Mouse (Mus musculus) right cerebral cortex, postnatal 25 days (tissue): ENCODE results near the gene Stim2.
A peak's percentile ranks its signal among the peaks of the same experiment; 100 is the strongest.

ENCODE experiments used
- DNase-seq: peaks from one replicate; pipeline ENCODE4 v3.0.0; 2022

The Stim2 gene

DNA sequence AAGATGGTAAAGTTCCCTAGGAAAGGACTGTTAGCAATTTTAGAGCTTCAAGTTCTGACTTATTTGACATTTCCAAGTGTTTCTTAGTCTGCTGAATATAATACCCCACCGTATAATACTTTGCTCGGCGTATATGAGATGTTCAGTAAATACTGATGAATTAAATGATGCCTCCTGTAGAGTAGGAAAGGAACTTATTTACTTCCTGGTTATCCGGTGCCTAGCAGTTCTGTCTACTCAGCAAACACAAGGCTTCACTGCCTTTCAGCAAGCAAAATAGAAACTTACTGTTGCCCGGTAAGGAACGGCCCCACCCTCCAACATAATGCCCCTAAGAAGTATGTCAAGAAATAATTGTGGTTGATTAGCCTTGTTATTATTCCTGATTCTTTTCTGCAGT, 1.5 kb upstream of the Stim2 start:
- no peak for DNase-seq

DNA sequence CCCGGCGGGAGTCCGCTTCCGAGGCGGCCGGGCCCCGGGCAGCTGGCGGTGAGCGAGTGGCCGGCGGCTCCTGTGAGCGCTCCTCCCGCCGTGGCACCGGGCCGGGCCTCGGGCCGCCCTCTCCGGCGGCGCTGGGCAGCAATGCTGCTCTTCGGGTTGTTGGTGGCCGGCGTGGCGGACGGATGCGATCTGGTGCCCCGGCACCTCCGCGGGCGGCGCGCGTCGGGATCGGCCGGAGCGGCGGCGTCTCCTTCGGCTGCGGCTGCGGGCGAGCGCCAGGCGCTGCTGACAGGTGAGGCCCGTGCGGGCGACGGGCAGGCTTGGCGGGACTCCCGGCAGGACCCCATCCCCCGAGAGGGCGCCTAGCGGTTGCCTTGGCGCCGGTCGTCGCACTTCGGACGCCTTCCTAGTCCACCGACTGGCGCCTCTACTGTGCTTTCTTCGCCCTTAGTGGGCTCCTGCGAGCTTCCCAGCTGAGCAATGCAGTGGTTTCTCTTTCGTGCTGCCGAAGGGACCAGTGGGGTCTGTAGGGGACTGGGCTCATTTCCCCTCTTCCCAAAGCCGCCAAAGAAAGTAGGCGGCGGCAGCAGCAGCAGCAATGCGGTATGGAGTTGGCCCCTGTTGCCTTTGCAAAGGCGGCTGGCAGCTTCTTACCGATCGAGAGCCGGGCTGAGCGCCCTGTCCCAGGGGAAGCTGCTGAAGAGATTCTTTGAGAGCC, 603 bp downstream of the Stim2 start:
- DNase-seq, result peak; percentile 73

DNA sequence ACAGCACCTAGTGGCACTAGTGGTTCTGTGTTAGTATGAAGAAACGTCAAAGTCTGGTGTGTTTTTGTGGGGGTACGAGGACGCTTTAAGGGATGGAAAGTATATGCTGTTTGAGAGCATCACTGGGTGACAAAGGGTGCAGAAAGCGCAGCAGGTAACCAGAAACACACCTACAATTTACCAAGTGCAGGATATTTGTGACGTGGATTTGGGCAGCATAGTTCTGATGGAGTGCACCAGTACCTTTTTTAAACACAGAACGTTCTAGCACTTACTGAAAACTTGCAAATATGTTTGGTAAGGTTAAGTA, 1.1 kb downstream of the Stim2 start:
- DNase-seq, result no peak

- no peak for DNase-seq
These were observed 1.5 kb downstream of the Stim2 start for GRCm38 (mm10) chr5:53999831-54000230.

- DNase-seq, result no peak
These were observed 2.7 kb downstream of the Stim2 start for GRCm38 (mm10) chr5:54001021-54001420.

DNA sequence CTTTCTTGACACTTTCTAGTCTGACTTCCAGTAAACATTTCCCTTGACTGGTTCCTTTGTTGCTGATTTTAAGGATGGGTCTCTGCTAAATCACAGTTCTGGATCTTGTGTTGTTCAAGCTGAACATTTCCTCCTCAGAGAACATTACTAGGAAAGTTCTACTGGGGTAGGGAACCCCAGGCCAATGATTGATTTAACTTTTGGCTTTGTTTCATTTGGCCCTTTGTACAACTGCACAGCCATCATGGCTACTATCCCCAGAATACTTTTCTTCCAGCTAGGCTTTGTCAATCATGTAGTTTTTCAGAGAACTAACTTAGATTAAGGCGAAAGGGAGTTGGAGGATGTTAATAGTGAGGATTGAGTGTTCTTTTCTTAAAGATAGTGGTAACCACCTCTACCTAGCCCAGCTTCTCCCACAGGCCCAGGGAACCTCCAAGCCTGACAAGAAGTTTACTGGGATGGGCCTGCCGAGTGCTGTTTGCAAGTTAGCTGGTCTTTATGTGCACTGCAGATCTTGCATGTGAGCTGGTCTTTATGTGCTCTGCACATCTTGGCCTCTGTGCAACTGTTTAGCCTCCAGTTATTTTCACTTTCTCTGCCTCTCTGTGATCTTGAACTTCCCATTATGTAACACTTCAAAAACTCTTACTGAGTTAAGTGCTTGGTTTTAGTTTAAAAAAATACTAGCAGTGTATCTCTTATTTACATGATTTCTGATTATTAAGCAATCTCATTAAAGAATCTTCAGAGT, 7.0 kb downstream of the Stim2 start:
- DNase-seq, result no peak

GRCm38 (mm10) chr5:54005865-54006225, 7.5 kb downstream of the Stim2 start:
- DNase-seq, result no peak

DNA sequence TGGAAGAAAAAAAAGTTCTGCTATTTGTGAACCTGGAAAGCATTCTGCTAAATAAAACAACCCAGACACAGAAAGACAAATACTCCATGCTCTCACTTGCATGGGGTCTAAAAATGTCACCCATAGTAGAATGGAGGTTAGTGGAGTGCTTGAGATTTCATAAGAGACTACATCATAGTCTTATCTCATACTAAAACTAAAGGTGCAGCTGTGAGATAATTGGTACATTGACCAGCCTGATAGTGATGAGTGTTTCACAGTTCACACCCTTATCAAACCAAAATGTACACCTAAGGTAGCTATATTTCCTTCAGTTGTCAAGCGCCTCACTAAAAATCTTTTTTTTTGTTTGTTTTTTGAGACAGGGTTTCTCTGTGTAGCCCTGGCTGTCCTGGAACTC, 8.5 kb downstream of the Stim2 start:
- no peak for DNase-seq

GRCm38 (mm10) chr5:54007617-54008016, 9.3 kb downstream of the Stim2 start:
- no peak for DNase-seq

- DNase-seq, result no peak
These were observed 15.0 kb downstream of the Stim2 start for GRCm38 (mm10) chr5:54013271-54013670.

DNA sequence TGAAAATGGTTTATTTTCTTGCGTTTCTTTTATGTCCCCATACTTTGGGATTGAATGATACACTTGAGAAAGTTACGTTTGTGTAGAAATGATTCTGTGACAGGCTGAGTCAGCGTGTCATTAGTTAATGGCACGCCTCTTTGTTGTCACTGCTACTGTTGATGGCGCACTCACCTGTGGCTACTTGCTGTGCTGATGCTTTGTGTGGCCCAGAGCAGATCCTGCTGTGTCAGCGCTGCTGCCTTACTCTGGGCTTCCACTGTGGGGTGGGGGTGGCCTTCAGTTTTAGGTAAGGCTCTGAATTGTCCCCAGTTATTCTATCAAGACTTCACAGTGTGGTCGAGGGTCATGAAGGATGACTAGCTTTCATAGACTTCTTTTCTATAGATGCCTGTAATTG, 18.8 kb downstream of the Stim2 start:
- no peak for DNase-seq

DNA sequence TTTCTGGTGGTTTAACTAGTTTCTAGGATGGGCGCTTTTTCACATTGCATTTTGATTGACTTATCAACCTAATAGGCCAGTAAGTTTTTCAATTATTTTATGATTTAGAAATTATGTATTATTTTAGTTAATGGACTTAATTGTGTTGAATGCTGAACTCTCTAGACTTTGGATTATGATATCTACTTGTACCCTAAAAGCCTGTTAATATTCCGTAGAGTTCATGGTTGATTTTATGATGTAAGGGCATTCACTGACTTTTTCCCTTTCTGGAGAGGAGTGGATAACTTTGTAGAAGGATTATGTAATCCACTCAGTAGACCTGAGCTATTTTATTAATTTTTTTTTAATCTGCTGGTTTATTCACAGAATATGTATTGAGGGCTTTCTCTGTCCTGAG, 20.6 kb downstream of the Stim2 start:
- no peak for DNase-seq

DNA sequence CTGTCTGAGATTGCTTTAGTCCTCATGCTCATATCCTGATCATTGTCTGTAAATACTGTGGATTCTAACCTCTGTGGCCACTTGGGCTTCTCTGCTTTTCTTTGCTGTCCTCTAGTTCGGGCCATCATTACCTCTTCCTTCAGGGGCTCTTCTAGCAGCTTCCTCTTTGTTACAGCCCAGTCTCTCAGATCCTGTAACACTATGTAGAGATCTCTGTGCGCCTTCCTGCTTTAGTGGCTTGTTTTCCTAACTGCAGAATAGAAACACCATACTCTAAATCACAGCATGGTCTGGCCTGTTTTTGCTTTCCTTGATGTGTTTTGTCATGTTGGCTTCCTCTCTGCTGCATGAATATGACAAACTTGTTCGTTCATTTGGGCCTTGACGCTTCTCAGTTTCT, 21.2 kb downstream of the Stim2 start:
- DNase-seq, result no peak

- DNase-seq, result no peak
These were observed 26.3 kb downstream of the Stim2 start for GRCm38 (mm10) chr5:54024610-54025009.

DNA sequence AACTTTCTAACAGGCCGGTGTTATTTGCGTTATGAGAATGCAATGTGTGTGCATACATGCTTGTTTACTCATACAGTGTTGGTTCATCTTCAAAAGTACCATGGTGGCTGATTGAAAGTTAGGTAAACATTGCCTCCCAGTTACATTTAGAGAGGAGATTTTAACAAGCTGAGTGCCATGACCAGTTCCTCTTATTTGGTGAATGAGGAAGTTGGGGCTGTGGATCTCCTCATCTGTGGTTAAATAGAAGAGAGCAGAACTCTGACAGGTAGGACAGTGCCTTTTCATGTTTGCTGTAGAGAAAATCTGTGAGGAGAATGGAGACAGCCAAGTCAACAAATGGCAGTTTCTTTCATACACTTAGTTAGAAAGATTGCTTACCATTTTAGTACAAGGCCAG, 27.3 kb downstream of the Stim2 start:
- no peak for DNase-seq

- no peak for DNase-seq
These were observed 34.9 kb downstream of the Stim2 start for GRCm38 (mm10) chr5:54033217-54033616.

DNA sequence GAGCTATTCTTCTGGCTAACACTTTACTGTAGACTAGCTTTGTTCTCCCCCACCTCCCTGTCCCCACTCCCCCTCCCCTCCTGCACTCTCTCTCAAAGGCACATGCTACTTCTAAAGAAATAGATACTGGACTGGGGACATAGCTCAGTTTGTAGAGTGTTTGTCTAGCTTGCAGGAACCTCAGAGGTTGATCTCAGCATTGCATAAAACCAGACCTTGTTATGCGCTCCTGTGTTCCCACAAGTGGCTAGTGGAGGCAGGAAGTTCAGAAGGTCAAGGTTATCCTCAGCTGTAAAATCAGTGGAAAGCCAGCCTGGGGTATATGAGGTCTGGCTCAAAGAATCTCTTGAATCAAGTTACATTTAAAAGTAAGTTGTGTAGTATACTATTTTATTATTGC, 36.4 kb downstream of the Stim2 start:
- no peak for DNase-seq

DNA sequence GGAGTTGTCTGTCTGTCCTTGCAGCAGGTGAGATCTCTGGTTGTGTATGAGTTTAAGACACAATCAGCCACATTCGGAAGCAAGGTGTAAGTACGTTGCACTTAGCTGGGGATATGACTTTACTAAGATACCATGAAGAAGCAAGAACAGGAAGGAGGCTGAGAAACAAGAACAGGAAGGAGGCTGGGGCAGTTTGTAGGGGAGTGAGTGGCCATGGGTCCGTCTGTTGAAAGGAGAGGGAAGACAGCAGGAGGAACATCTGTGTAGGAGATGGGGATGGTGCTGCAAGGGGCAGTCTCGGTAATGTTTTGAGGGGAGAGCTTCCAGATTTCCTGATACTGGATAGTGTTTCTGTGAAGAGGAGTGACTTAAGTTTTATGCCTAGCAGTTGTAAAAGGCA, 40.3 kb downstream of the Stim2 start:
- DNase-seq, result no peak

DNA sequence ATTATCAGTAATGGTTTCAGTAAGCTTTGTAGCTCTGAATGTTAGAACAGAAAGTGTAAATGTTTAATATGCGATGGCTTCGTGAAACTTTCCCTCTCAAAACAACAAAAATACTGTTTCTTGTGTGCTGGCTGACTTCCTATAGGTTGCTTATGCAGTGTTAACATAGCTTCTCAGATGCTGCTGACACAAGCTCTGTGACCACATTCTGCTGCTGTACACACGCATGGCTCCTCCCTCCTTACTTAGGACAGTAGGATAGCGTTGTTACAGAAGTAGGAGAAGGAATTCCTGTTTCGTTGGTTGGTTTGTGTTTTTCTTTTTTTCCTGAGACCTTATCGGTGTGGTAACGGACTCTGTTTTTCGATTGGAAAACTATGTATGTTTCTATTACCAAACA, 42.2 kb downstream of the Stim2 start:
- no peak for DNase-seq

DNA sequence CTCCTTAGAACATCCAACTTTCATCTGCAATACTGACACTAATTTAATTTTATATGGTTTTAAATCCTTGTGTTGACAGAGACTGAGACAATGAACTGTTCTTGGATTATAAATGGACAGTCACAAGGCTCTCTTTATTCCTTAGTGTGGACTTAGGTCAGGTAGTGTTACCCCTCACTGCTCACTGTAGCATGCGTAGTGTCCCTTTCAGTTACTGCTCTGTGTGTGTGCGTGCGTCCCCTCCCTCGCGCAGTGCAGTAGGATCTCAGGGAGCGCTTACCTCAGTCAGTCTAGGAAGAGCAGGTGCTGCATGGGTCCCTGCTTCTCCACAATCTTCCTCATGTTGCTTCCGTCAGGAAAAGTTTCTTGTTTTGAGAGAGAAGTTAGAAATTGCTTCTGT, 43.7 kb downstream of the Stim2 start:
- DNase-seq, result no peak

- DNase-seq, result no peak
These were observed 47.2 kb downstream of the Stim2 start for GRCm38 (mm10) chr5:54045523-54045922.

DNA sequence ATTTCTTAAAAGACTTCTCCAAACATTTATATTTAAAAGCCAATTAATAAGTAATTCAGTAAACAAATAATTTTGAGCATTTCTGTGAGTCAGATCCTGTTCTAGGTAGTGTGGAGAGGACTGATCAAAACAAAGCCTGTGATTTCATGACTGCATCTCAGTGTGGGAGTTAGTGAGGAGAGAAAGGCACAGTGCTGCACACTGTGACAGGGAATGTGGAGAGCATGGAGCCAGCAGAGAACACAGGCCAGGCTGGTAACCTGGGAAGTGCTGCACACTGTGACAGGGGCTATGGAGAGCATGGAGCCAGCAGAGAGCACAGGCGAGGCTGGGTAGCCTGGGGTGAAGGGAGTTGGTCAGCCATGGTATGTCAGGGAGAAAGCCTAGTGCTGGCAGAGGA, 48.1 kb downstream of the Stim2 start:
- DNase-seq, result peak; percentile 11

DNA sequence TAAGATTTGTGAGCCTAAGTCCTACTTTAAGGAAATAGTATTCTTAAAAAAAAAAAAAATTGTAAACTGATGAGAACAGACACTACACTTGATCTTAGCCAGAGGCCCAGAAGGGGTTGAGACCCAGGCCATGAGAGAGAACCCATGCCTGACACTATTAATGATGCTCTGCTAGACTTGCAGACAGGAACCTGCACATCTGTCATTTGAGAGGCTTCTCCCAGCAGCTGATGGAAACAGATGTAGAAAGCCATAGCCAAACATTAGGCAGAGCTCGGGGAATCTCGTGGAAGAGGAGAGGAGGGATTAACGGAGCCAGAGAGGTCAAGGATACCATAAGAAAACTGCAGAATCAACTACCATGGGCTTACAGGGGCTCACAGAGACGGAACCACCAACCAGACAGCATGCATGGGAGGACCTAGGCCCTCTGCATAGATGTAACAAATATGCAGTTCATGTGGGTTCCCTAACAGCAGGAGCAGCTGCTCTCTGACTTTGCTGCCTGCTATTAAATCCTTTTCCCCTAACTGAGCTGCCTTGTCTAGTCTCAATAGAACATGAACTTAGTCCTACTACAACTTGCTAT, 50.9 kb downstream of the Stim2 start:
- DNase-seq, result no peak

DNA sequence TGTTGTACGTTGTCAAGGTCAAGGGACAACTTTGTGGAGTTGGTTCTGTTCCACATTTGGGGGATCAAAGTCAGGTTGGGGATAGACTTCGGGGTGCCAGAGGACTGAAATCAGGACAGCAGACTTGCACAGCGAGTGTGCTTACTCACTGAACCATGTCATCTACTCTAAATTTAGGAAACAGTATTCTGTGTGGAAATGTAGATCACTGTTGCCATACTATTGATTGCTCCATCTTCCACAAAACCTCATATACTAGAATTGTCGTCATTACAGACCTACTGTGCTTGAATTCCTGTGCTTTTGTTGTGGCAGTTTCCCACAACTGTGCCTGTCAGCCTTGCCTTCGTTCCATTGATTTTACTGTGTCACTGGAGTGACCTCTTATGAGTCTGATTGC, 51.6 kb downstream of the Stim2 start:
- no peak for DNase-seq

GRCm38 (mm10) chr5:54051056-54051455, 52.8 kb downstream of the Stim2 start:
- DNase-seq, result no peak
